Mouse (Mus musculus) erythroblast, embryonic 14.5 days (primary cell): ENCODE measurements around the gene Crocc2.

ENCODE experiments used
- GATA1 ChIP-seq: IDR thresholded peaks from 2 replicates; pipeline ENCODE4 v1.6.1; 2012; ENCODE audit warnings: low read length, inconsistent platforms, mixed read lengths
- TAL1 ChIP-seq: IDR thresholded peaks from 3 replicates; pipeline ENCODE4 v1.6.1; 2012; ENCODE audit warnings: low read length, inconsistent platforms, mixed read lengths

GRCm38 (mm10) chr1:93190726-93191305, 22.3 kb downstream of the Crocc2 start:
- TF ChIP-seq TAL1 (no peak), GATA1 (no peak)
